Mouse (Mus musculus) naive thymus-derived CD4-positive, alpha-beta T cell, adult 2 months (primary cell): ENCODE results near the gene Apbb2.

ENCODE experiments used
- DNase-seq: peaks from one replicate; pipeline ENCODE4 v3.0.0-alpha.2; 2011; ENCODE audit warnings: low read depth

The Apbb2 gene

GRCm38 (mm10) chr5:66602287-66602820, 16.2 kb downstream of the Apbb2 start:
- DNase-seq, result no peak

GRCm38 (mm10) chr5:66600415-66600814, 18.2 kb downstream of the Apbb2 start:
- DNase-seq, result no peak

GRCm38 (mm10) chr5:66599888-66600287, 18.7 kb downstream of the Apbb2 start:
- no peak for DNase-seq

- no peak for DNase-seq
Observed at GRCm38 (mm10) chr5:66596296-66596695, 22.3 kb downstream of the Apbb2 start.

GRCm38 (mm10) chr5:66594881-66595280, 23.7 kb downstream of the Apbb2 start:
- DNase-seq, result no peak

GRCm38 (mm10) chr5:66586236-66586745, 32.3 kb downstream of the Apbb2 start:
- DNase-seq, result no peak

GRCm38 (mm10) chr5:66583019-66583406, 35.6 kb downstream of the Apbb2 start:
- DNase-seq, result no peak

GRCm38 (mm10) chr5:66582281-66583018, 36.1 kb downstream of the Apbb2 start:
- no peak for DNase-seq

- DNase-seq, result no peak
Observed at GRCm38 (mm10) chr5:66579066-66579465, 39.5 kb downstream of the Apbb2 start.

GRCm38 (mm10) chr5:66576299-66576698, 42.3 kb downstream of the Apbb2 start:
- no peak for DNase-seq

GRCm38 (mm10) chr5:66575148-66575547, 43.4 kb downstream of the Apbb2 start:
- DNase-seq, result no peak

- DNase-seq, result no peak
Observed at GRCm38 (mm10) chr5:66573266-66573665, 45.3 kb downstream of the Apbb2 start.

- no peak for DNase-seq
Observed at GRCm38 (mm10) chr5:66572086-66572855, 46.3 kb downstream of the Apbb2 start.

- DNase-seq, result no peak
Observed at GRCm38 (mm10) chr5:66570709-66571108, 47.9 kb downstream of the Apbb2 start.

- no peak for DNase-seq
Observed at GRCm38 (mm10) chr5:66569141-66569801, 49.3 kb downstream of the Apbb2 start.

- peak; percentile 6 for DNase-seq
Observed at GRCm38 (mm10) chr5:66568002-66568401, 50.6 kb downstream of the Apbb2 start.

- no peak for DNase-seq
Observed at GRCm38 (mm10) chr5:66567424-66567823, 51.2 kb downstream of the Apbb2 start.

GRCm38 (mm10) chr5:66559591-66560175, 58.9 kb downstream of the Apbb2 start:
- no peak for DNase-seq

GRCm38 (mm10) chr5:66558094-66558493, 60.5 kb downstream of the Apbb2 start:
- DNase-seq, result no peak

GRCm38 (mm10) chr5:66553933-66554332, 64.7 kb downstream of the Apbb2 start:
- DNase-seq, result no peak

GRCm38 (mm10) chr5:66552246-66552645, 66.3 kb downstream of the Apbb2 start:
- no peak for DNase-seq

GRCm38 (mm10) chr5:66550292-66550691, 68.3 kb downstream of the Apbb2 start:
- no peak for DNase-seq
